Mouse (Mus musculus): ENCODE measurements at regions not wholly inside any gene's neighbourhood (a gene's known extent, or its start where the extent isn't known, plus 50 kb on each side); places are given as distances from the start of the nearest gene placed in this dataset.

GRCm38 (mm10) chr17:82731561-82731960, 483.5 kb upstream of the Pkdcc start:
- no peak for DNase-seq (ENCODE audit: low read depth, low spot score)
- in situ Hi-C loops (cut with MboI; ENCODE audit: low pct_unique_long_range_greater_than_20kb), result no loop called here
- CTCF ChIA-PET, result no interaction called here

DNA sequence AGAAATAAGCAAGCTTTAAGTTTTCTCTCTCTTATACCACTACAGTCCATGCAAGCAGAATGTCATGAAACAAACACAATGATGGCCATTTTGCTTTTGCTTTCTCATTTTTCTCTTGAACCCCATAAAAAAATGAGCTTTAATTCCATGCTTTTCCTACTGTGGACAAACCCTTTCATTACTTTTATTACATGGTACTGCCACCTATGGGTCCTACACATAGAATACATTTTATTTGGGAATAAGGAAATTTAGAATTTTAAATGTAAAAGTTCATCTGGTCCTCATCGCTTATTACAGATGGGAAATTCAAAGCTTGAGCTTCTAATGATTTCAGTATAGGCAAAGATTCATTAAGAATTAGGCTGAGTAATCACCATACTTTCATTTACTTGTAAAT, 472.6 kb upstream of the Pkdcc start:
- POLR2A ChIA-PET, result no interaction called here
- in situ Hi-C loops (cut with MboI; ENCODE audit: low pct_unique_long_range_greater_than_20kb), result no loop called here
- CTCF ChIA-PET, result interaction anchor here (0.8 kb wide), 1 partner anchor 21 kb away, joined by 3 read pairs; no protein-coding TSS in a partner anchor
- ATAC-seq (no peak), DNase-seq (ENCODE audit: low read depth, low spot score) (no peak)
- H3K27me3 ChIP-seq, result peaks cover 3% of the 10 kb centered on the region
- TF ChIP-seq CTCF (IDR thresholded peaks at IDR 0.05), result no peak

More at GRCm38 (mm10) chr17:82731561-82731960, 483.5 kb upstream of the Pkdcc start:
- no peak for TF ChIP-seq CTCF (IDR thresholded peaks at IDR 0.05)
- H3K27me3 ChIP-seq, result no peaks in the 10 kb centered on the region
- POLR2A ChIA-PET, result no interaction called here
- ATAC-seq, result no peak

- TF ChIP-seq CTCF (IDR thresholded peaks at IDR 0.05), result no peak
- POLR2A ChIA-PET, result no interaction called here
- in situ Hi-C loops (cut with MboI; ENCODE audit: low pct_unique_long_range_greater_than_20kb), result no loop called here
These were observed 457.7 kb upstream of the Pkdcc start for GRCm38 (mm10) chr17:82757400-82757799.

DNA sequence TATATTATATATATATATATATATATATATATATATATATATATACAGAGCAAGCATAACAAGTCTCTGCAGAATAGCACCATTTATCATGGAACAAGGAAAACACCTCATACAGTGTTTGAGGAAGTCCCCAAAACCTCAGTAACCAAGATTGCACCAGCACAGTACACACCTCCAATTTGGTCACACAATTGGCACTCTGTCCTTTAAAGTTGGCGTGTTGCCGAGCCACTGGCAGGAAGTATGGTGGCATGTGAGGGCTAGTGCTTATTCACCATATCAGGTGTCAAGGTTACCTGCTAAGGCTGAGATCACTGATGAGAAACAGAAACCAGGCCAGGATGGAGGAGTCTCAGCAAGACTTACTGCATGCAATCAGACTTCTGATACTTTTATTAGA, 436.0 kb upstream of the Pkdcc start:
- in situ Hi-C loops (cut with MboI; ENCODE audit: low pct_unique_long_range_greater_than_20kb), result no loop called here
- POLR2A ChIA-PET, result no interaction called here
- TF ChIP-seq CTCF (IDR thresholded peaks at IDR 0.05), result no peak
- CTCF ChIA-PET, result no interaction called here
- DNase-seq (ENCODE audit: low read depth, low spot score) (no peak), ATAC-seq (no peak)
- H3K27me3 ChIP-seq, result no peaks in the 10 kb centered on the region

More at GRCm38 (mm10) chr17:82757400-82757799, 457.7 kb upstream of the Pkdcc start:
- CTCF ChIA-PET, result interaction anchor here (1.4 kb wide), 1 partner anchor 20 kb away, joined by 3 read pairs; no protein-coding TSS in a partner anchor
- no peak for ATAC-seq
- no peak for DNase-seq (ENCODE audit: low read depth, low spot score)
- no peaks in the 10 kb centered on the region for H3K27me3 ChIP-seq

DNA sequence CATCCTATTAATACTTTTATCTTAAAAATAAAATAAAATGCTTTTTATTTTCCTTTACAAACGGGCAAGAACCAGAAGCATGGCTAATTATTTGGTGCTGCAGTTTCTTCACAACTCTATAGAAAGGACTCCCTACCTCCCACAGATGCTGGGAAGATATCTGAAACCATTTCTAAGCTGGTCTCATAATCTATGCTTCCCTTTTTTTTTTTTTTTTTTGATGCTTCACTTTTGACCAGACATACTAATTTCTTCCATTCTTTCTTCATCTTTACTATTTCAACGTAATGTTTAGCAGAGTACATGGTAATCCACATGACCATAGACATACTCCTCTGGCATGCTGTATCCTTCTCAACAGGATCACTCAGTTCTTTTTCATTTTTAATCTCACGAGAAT, 393.0 kb upstream of the Pkdcc start:
- DNase-seq (ENCODE audit: low read depth, low spot score), result no peak
- peaks cover 5% of the 10 kb centered on the region for H3K27me3 ChIP-seq
- ChIA-PET CTCF (interaction anchor here (1.4 to 1.5 kb wide), 2 partner anchors 7 to 93 kb away, joined by 3 read pairs; no protein-coding TSS in a partner anchor), POLR2A (no interaction called here)
- ATAC-seq, result no peak
- no peak for TF ChIP-seq CTCF (IDR thresholded peaks at IDR 0.05)
- in situ Hi-C loops (cut with MboI; ENCODE audit: low pct_unique_long_range_greater_than_20kb), result no loop called here

DNA sequence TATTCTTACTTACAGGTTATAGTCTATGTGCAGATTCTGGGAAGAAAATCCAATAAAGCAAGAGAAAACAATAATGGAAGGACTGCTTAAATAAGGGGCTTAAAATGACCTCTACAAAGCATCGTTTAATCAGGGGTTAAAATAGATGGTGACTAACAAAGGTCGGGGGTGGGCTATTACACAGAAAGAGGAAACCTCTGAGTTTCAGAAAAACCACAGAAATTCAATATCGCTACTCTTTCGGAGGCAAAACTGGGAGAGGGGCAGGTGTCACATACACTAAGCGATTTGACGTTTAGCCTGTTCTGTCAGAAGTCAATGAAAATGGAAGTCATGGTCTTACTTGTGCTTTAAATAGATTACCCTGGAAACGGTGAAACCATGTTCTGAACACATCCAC, 391.0 kb upstream of the Pkdcc start:
- POLR2A ChIA-PET, result no interaction called here
- in situ Hi-C loops (cut with MboI; ENCODE audit: low pct_unique_long_range_greater_than_20kb), result no loop called here
- TF ChIP-seq CTCF (IDR thresholded peaks at IDR 0.05), result no peak
- CTCF ChIA-PET, result no interaction called here
- ATAC-seq (no peak), DNase-seq (ENCODE audit: low read depth, low spot score) (no peak)
- H3K27me3 ChIP-seq, result no peaks in the 10 kb centered on the region

DNA sequence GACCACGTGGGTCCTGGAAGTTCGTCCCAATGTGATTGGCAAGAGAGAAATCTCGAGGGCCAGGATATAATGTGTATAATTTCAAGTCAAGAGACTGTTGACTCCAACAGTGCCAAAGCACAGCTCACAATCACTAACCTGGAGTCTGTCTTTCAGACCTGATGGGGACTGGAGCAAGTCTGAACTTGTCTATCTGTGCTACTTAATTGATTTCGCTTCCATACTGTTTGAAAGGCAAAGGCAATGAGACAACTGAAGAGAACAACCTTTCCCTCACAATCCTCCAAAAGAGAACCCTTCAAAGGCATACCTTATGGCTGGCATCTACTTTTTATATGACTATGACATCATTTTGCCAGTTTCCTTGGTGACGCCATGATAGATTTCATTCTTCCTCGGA, 390.5 kb upstream of the Pkdcc start:
- no peaks in the 10 kb centered on the region for H3K27me3 ChIP-seq
- POLR2A ChIA-PET, result no interaction called here
- ATAC-seq, result no peak
- DNase-seq (ENCODE audit: low read depth, low spot score), result no peak
- no peak for TF ChIP-seq CTCF (IDR thresholded peaks at IDR 0.05)
- in situ Hi-C loops (cut with MboI; ENCODE audit: low pct_unique_long_range_greater_than_20kb), result no loop called here
- CTCF ChIA-PET, result no interaction called here

DNA sequence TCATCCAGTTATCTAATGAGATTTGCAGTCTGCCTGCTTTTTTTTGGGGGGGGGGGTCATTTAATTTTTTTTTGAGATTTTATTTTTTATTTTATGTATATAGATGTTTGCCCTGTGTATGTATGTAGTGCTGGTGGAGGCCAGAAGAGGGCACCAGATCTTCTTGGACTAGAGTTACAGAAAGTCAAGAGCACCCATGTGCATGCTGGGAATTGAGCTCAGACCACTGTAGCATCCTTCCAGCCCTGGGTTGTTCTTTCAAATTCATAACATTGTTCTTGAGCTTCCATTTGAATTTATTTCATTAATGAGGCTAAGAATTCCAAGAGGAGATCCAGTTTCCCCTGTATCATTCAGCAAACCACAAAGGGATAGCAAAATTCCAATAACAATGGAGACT, 387.9 kb upstream of the Pkdcc start:
- no peak for ATAC-seq
- no peak for DNase-seq (ENCODE audit: low read depth, low spot score)
- peak; percentile 33 for TF ChIP-seq CTCF (IDR thresholded peaks at IDR 0.05)
- CTCF ChIA-PET, result no interaction called here
- in situ Hi-C loops (cut with MboI; ENCODE audit: low pct_unique_long_range_greater_than_20kb), result no loop called here
- POLR2A ChIA-PET, result no interaction called here
- H3K27me3 ChIP-seq, result no peaks in the 10 kb centered on the region

DNA sequence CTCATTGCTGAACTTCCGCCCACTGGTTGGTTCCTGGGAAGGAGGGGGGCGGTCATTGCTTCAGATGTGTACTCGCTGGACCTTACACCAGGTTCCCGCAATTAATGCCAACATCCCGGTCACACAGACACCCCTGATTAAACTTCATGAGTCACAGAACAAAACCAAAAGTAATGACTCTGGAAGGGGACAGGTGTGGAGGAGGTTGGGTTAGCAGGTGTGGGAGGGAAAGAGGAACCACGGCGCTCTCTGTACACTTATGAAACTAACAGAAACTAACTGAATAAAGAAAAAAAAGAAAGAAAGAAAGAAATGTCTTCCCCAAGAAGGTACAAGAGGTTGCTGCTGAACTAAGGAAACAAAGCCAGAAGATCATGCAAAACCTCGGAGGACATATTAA, 387.3 kb upstream of the Pkdcc start:
- ATAC-seq, result no peak
- CTCF ChIA-PET, result no interaction called here
- no peak for DNase-seq (ENCODE audit: low read depth, low spot score)
- in situ Hi-C loops (cut with MboI; ENCODE audit: low pct_unique_long_range_greater_than_20kb), result no loop called here
- no peak for TF ChIP-seq CTCF (IDR thresholded peaks at IDR 0.05)
- H3K27me3 ChIP-seq, result no peaks in the 10 kb centered on the region
- POLR2A ChIA-PET, result no interaction called here

DNA sequence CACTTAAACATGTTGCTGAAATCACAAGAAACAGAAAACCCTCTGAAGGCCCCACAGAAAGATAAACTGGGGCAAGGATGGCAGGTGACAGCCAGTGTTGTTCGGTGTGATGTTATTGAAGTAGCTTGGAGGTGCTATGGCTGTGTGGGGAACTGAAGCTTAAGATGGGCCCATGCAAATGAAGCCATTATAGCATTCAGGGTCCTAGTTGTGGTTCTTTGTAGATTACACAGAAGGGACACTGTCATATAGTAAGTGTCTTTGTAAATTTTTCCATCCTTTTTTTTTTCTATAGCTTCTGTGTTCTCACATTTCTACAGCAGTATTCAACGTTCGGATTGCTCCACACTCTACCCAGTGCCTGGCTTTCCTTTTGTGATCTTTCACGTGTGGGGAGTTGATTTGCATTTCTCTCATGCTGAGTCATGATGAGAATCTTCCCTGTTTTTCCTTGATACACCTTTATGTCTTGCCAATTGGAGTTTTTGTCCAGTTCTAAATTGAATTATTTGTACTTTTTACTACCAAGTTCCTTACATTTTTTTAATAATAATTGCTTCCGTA, 386.6 kb upstream of the Pkdcc start:
- H3K27me3 ChIP-seq, result no peaks in the 10 kb centered on the region
- ATAC-seq (no peak), DNase-seq (ENCODE audit: low read depth, low spot score) (no peak)
- CTCF ChIA-PET, result no interaction called here
- in situ Hi-C loops (cut with MboI; ENCODE audit: low pct_unique_long_range_greater_than_20kb), result no loop called here
- TF ChIP-seq CTCF (IDR thresholded peaks at IDR 0.05), result no peak
- POLR2A ChIA-PET, result no interaction called here

GRCm38 (mm10) chr17:82829415-82829814, 385.7 kb upstream of the Pkdcc start:
- POLR2A ChIA-PET, result interaction anchor here (0.6 kb wide), 1 partner anchor 26 kb away, joined by 4 read pairs; no protein-coding TSS in a partner anchor
- in situ Hi-C loops (cut with MboI; ENCODE audit: low pct_unique_long_range_greater_than_20kb), result no loop called here
- no peaks in the 10 kb centered on the region for H3K27me3 ChIP-seq
- TF ChIP-seq CTCF (IDR thresholded peaks at IDR 0.05), result no peak
- ATAC-seq (no peak), DNase-seq (ENCODE audit: low read depth, low spot score) (no peak)
- CTCF ChIA-PET, result interaction anchor here (1.4 kb wide), 1 partner anchor 8 kb away, joined by 3 read pairs; no protein-coding TSS in a partner anchor

- ChIA-PET POLR2A (no interaction called here), CTCF (no interaction called here)
- in situ Hi-C loops (cut with MboI; ENCODE audit: low pct_unique_long_range_greater_than_20kb), result no loop called here
These were observed 380.9 kb upstream of the Pkdcc start for GRCm38 (mm10) chr17:82834177-82834576.

More at GRCm38 (mm10) chr17:82834177-82834576, 380.9 kb upstream of the Pkdcc start:
- ATAC-seq (no peak), DNase-seq (ENCODE audit: low read depth, low spot score) (no peak)
- no peaks in the 10 kb centered on the region for H3K27me3 ChIP-seq
- no peak for TF ChIP-seq CTCF (IDR thresholded peaks at IDR 0.05)

All from Patski (cell line).